Mouse (Mus musculus) kidney, postnatal 14 days (tissue): ENCODE data around the gene Fam172a.
"Not testable (repeated sequence)": the region's sequence is repeated elsewhere in the genome, so short reads cannot be mapped to it uniquely, and the experiment has no call there.

ENCODE experiments used
- DNase-seq: peaks from one replicate; pipeline ENCODE4 v3.0.0; 2022; ENCODE audit warnings: mixed read lengths

Fam172a gene

GRCm38 (mm10) chr13:77701733-77702132 is at the start of gene Fam172a:
Gene Fam172a (plus strand): TSS chr13:77702033.
- DNase-seq, result not testable (repeated sequence)

GRCm38 (mm10) chr13:77688651-77689050 is 13.2 kb upstream of the Fam172a start:
- no peak for DNase-seq

GRCm38 (mm10) chr13:77708514-77709013 is 6.7 kb downstream of the Fam172a start:
- peak; percentile 94 for DNase-seq

- DNase-seq, result no peak
These were observed 15.7 kb downstream of the Fam172a start for GRCm38 (mm10) chr13:77717499-77717898.

- DNase-seq, result no peak
These were observed 41.0 kb downstream of the Fam172a start for GRCm38 (mm10) chr13:77742822-77743221.

GRCm38 (mm10) chr13:77777606-77778005 is 75.8 kb downstream of the Fam172a start:
- DNase-seq, result no peak

- not testable (repeated sequence) for DNase-seq
These were observed 105.5 kb downstream of the Fam172a start for GRCm38 (mm10) chr13:77807341-77807740.

GRCm38 (mm10) chr13:77810449-77810848 is 108.6 kb downstream of the Fam172a start:
- no peak for DNase-seq

- no peak for DNase-seq
These were observed 124.3 kb downstream of the Fam172a start for GRCm38 (mm10) chr13:77826138-77826537.

GRCm38 (mm10) chr13:77843017-77843654 is 141.3 kb downstream of the Fam172a start:
- no peak for DNase-seq

GRCm38 (mm10) chr13:77848868-77849267 is 147.0 kb downstream of the Fam172a start:
- DNase-seq, result no peak

GRCm38 (mm10) chr13:77864804-77865203 is 163.0 kb downstream of the Fam172a start:
- DNase-seq, result peak; percentile 4

GRCm38 (mm10) chr13:77868314-77868713 is 166.5 kb downstream of the Fam172a start:
- no peak for DNase-seq

GRCm38 (mm10) chr13:77878120-77878519 is 176.3 kb downstream of the Fam172a start:
- DNase-seq, result no peak

- no peak for DNase-seq
These were observed 176.7 kb downstream of the Fam172a start for GRCm38 (mm10) chr13:77878545-77878944.

- DNase-seq, result no peak
These were observed 195.8 kb downstream of the Fam172a start for GRCm38 (mm10) chr13:77897619-77898018.

- DNase-seq, result no peak
These were observed 196.4 kb downstream of the Fam172a start for GRCm38 (mm10) chr13:77898066-77898796.

- DNase-seq, result no peak
These were observed 197.9 kb downstream of the Fam172a start for GRCm38 (mm10) chr13:77899725-77900124.

- DNase-seq, result no peak
These were observed 199.0 kb downstream of the Fam172a start for GRCm38 (mm10) chr13:77900843-77901242.

- DNase-seq, result no peak
These were observed 207.4 kb downstream of the Fam172a start for GRCm38 (mm10) chr13:77909184-77909583.

GRCm38 (mm10) chr13:77922834-77923233 is 221.0 kb downstream of the Fam172a start:
- no peak for DNase-seq

GRCm38 (mm10) chr13:77957611-77958010 is 255.8 kb downstream of the Fam172a start:
- no peak for DNase-seq

- DNase-seq, result no peak
These were observed 257.9 kb downstream of the Fam172a start for GRCm38 (mm10) chr13:77959493-77960272.
